Mouse (Mus musculus) heart, embryonic 11.5 days (tissue): ENCODE results near the gene BC037034. TPM values are rescaled to one million over a fixed set of nuclear protein-coding genes. Genes with fewer than 3 reads are reported as not detected.

ENCODE experiments used
- ATAC-seq: fragments of 200-750 bp; cut with Nextera tagmentation; replicated peaks from 2 replicates; pipeline ENCODE4 v1.8.0; 2017; ENCODE audit warnings: moderate library complexity; ENCODE audit not compliant: insufficient number of reproducible peaks, low FRiP score, low TSS enrichment
- H3K27ac ChIP-seq: fragments of 300-500 bp; sonication (generic); 2 replicates; pipeline ENCODE4 v1.5.1; 2014; ENCODE audit warnings: mild to moderate bottlenecking, low read depth, low read length
- H3K27me3 ChIP-seq: fragments of 300-500 bp; sonication (generic); 2 replicates; pipeline ENCODE4 v1.6.1; 2014; ENCODE audit warnings: mild to moderate bottlenecking, low read length, mixed read lengths; ENCODE audit not compliant: control insufficient read depth, insufficient read depth
- H3K36me3 ChIP-seq: fragments of 300-500 bp; sonication (generic); 2 replicates; pipeline ENCODE4 v1.6.1; 2014; ENCODE audit warnings: mild to moderate bottlenecking, low read length, moderate library complexity, mixed read lengths; ENCODE audit not compliant: control insufficient read depth, insufficient read depth
- H3K4me1 ChIP-seq: fragments of 300-500 bp; sonication (generic); 2 replicates; pipeline ENCODE4 v1.6.1; 2014; ENCODE audit warnings: low read length; ENCODE audit not compliant: control insufficient read depth, insufficient read depth
- H3K4me2 ChIP-seq: fragments of 300-500 bp; sonication (generic); 2 replicates; pipeline ENCODE4 v1.6.1; 2014; ENCODE audit warnings: mild to moderate bottlenecking, moderate library complexity
- H3K4me3 ChIP-seq: fragments of 300-500 bp; sonication (generic); 2 replicates; pipeline ENCODE4 v1.5.1; 2014; ENCODE audit warnings: low read depth, low read length
- H3K9ac ChIP-seq: fragments of 300-500 bp; sonication (generic); 2 replicates; pipeline ENCODE4 v1.6.1; 2014; ENCODE audit warnings: mild to moderate bottlenecking, low read depth, low read length, moderate library complexity
- H3K9me3 ChIP-seq: fragments of 300-500 bp; sonication (generic); replicated peaks from 2 replicates; pipeline ENCODE4 v1.6.1; 2016; ENCODE audit warnings: low read length; ENCODE audit not compliant: control insufficient read depth
- WGBS: fragments of 180-500 bp; shearing (Covaris S2); extraction: QIAGEN DNeasy Blood & Tissue Kit; methylation state at CpG from one replicate; pipeline ENCODE4 v1.1.7; 2014; ENCODE audit not compliant: insufficient replicate concordance; 5-methylcytosine and 5-hydroxymethylcytosine counted together
- polyA plus RNA-seq: library from polyadenylated mRNA; unstranded; fragments of >200 nt; fragmentation: Nextera tagmentation; extraction: Ambion mirVana; gene quantifications from 2 replicates; pipeline ENCODE4 v1.2.1, GENCODE M21; 2014

The BC037034 gene
- polyA plus RNA-seq, 1 experiment from 2014 or later: 4.0 TPM

DNA sequence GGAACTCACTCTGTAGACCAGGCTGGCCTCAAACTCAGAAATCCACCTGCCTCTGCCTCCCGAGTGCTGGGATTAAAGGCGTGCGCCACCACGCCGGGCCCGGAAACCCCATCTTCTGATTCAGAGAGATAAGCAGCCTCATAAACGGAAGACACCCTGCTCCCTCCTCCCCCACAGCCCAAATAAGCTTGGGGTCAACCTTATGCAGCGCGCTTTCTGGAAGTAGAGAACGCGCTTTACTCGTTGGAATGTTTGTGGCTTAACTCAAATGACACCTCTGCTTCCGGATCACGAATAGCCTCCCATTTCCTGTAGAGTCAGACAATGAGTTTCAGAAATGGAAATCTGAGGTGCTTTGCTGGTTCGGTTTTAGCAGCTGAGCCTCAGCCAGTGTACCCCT lies 17.0 kb upstream of the BC037034 start:
- H3K9ac ChIP-seq: no peak overlapping the region
- H3K36me3 ChIP-seq: 0 out of 2 replicates have a peak, but pooled peaks cover 3% of the 10 kb centered on the region
- no peak for ATAC-seq
- H3K27ac ChIP-seq: no peak overlapping the region
- H3K4me3 ChIP-seq: no peak overlapping the region
- H3K4me2 ChIP-seq: no peak overlapping the region
- WGBS: 86% methylated on average over 15 of the region's 15 CpGs
- H3K4me1 ChIP-seq: peaks cover 3% of the 10 kb centered on the region; the same call in 1 of the 2 replicates
- no peaks in the 10 kb centered on the region; the same call in 1 of the 2 replicates for H3K9me3 ChIP-seq
- H3K27me3 ChIP-seq: no peaks in the 10 kb centered on the region

DNA sequence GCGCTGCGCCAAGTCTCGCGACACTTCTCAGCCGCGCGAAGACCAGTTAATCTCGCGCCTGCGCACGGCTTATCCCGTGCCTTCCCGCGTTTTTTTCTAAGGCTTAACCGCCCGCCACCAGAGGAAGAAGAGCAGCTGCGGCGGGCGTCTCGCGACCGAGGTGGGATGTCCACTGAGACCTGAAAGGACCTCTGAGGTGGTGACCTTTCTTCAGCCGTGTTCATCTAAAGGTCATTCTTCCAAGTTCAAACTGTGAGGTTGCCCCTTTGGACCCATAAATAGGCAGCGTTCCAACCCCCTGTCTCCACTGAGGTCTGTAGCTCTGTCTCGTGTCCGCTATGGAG lies 16.6 kb upstream of the BC037034 start:
- H3K4me3 ChIP-seq: peak overlapping the region; percentile 65
- H3K36me3 ChIP-seq: 0 out of 2 replicates have a peak, but pooled peaks cover 3% of the 10 kb centered on the region
- H3K9me3 ChIP-seq: no peaks in the 10 kb centered on the region; the same call in 1 of the 2 replicates
- no peak overlapping the region for H3K27ac ChIP-seq
- 0 out of 2 replicates have a peak overlapping the region, but pooled peaks have one; percentile 16 for H3K9ac ChIP-seq
- 20% methylated on average over 26 of the region's 26 CpGs for WGBS
- H3K27me3 ChIP-seq: no peaks in the 10 kb centered on the region
- H3K4me1 ChIP-seq: peaks cover 3% of the 10 kb centered on the region; the same call in 1 of the 2 replicates
- H3K4me2 ChIP-seq: peak overlapping the region; percentile 80
- ATAC-seq: no peak

DNA sequence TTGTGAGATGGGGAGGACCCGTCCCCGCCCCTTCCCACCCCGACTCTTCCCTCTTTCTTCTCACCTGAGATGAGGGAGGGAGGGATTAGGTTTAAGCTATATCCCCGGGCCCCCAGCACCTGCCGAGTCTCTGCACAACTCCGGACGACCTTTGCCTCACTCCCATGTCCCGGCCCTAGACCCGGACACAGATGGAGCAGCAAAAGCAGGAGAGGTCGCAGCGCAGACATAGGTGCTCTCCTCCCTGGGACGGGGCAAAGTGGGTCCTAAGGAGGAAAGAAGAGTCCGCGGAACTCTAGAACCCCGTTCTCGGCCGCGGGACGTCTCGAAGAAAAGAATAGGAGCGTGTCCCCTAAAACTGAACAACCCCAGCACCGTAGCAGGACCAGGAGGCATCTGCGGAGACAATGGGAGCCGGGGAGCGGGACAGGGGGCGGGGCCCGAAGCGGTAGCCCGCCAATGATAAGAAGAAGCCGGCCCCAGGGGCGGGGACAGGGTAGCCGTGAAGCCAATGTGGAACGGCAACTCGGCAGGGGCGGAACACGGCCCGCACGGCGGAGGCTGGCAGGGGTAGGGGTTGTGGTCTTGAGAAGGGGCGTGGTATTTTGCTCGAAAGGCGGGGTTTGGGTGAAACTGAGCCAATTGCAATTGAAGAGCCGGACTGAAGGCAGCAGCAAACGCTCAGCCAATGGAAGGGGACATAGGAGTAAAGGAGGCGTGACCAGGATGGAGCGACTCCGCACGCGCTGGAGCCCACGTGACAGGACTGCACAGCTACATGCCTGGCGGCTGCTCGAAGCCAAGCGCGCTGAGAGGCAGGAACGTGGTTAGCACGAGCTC lies 16.0 kb upstream of the BC037034 start, which contains the start of the genes Gm43720, Gpc2 and Stag3:
Gm43720 (minus strand) TSS at position 374 of the 840 bp plus-strand sequence.
Gpc2 (minus strand) TSS at position 421 of the 840 bp plus-strand sequence.
Stag3 (plus strand) TSS at position 656 of the 840 bp plus-strand sequence.
- Histone ChIP-seq H3K4me3 (peak within 1 kb of the TSS; percentile 65), H3K4me1 (peaks cover 6% of the 10 kb centered on the region; the same call in 1 of the 2 replicates), H3K27me3 (no peaks in the 10 kb centered on the region), H3K9me3 (no peaks in the 10 kb centered on the region; the same call in 1 of the 2 replicates), H3K27ac (no peak within 1 kb of the TSS), H3K9ac (peak within 1 kb of the TSS; percentile 75), H3K36me3 (0 out of 2 replicates have a peak, but pooled peaks cover 3% of the 10 kb centered on the region), H3K4me2 (peak within 1 kb of the TSS; percentile 80)
- WGBS: 1% methylated on average over 56 of the region's 56 CpGs
- peak; percentile 97 for ATAC-seq

GRCm38 (mm10) chr5:138277994-138278393 lies 14.2 kb upstream of the BC037034 start:
- Histone ChIP-seq H3K4me1 (peaks cover 6% of the 10 kb centered on the region; the same call in 1 of the 2 replicates), H3K4me2 (no peak overlapping the region), H3K4me3 (no peak overlapping the region), H3K27me3 (peaks cover 3% of the 10 kb centered on the region; the same call in 1 of the 2 replicates), H3K9me3 (no peaks in the 10 kb centered on the region; the same call in 1 of the 2 replicates), H3K9ac (no peak overlapping the region), H3K27ac (no peak overlapping the region), H3K36me3 (peaks cover 3% of the 10 kb centered on the region; the same call in 1 of the 2 replicates)
- ATAC-seq: no peak
- WGBS: 83% methylated on average over 7 of the region's 7 CpGs

DNA sequence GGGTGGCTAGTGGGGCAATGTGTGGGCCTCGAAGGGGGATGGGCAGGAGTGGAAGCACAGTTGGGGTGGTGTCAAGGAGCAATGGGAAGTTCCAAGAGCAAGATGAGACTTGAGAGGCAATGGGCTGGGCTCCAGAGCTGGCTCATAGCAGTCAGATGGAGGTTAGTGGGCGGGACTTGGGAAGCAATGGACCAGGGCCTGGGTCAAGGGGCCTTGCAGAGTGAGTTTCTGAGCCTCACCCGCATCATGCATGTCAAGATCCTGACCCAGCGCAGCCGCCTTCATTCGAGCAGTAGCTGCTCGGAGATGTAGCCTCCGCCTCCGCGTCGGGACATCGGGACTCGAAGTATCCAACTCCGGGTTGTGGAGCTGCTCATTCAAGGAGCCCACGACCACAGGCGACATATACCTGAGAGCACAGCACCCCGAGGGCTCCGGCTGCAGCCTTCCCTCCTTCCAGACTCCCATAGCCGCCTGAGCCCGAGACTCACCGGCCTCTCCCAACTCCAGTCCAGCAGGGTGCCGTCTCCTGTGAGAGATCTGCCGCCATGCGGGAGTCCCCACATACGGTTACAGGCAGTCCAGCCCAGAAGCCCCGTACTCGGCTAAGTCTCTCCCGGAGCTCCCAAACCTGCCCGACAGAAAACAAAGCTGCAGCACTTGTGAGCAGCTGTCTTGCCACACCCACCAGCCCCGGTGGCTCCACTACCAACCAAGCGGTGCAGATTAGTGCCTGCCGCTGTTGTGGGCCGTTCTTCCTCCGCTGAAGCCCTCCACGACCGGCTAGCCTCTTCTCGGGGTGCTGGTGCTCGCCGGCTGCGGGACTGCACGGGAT lies 11.6 kb upstream of the BC037034 start:
- Histone ChIP-seq H3K36me3 (peaks cover 3% of the 10 kb centered on the region; the same call in 1 of the 2 replicates), H3K27ac (no peak overlapping the region), H3K9ac (peak overlapping the region; percentile 53; the same call in 1 of the 2 replicates), H3K4me1 (peaks cover 5% of the 10 kb centered on the region; the same call in 1 of the 2 replicates), H3K4me2 (peak overlapping the region; percentile 61), H3K9me3 (no peaks in the 10 kb centered on the region), H3K4me3 (peak overlapping the region; percentile 18; the same call in 1 of the 2 replicates), H3K27me3 (peaks cover 9% of the 10 kb centered on the region)
- WGBS: 28% methylated on average over 41 of the region's 41 CpGs
- ATAC-seq: no peak

GRCm38 (mm10) chr5:138274186-138274585 lies 10.4 kb upstream of the BC037034 start:
- peaks cover 9% of the 10 kb centered on the region for H3K27me3 ChIP-seq
- H3K4me3 ChIP-seq: no peak overlapping the region
- 76% methylated on average over 8 of the region's 8 CpGs for WGBS
- peaks cover 3% of the 10 kb centered on the region; the same call in 1 of the 2 replicates for H3K4me1 ChIP-seq
- H3K9me3 ChIP-seq: no peaks in the 10 kb centered on the region
- no peak overlapping the region for H3K27ac ChIP-seq
- ATAC-seq: no peak
- H3K4me2 ChIP-seq: no peak overlapping the region
- no peak overlapping the region for H3K9ac ChIP-seq
- peaks cover 3% of the 10 kb centered on the region; the same call in 1 of the 2 replicates for H3K36me3 ChIP-seq

DNA sequence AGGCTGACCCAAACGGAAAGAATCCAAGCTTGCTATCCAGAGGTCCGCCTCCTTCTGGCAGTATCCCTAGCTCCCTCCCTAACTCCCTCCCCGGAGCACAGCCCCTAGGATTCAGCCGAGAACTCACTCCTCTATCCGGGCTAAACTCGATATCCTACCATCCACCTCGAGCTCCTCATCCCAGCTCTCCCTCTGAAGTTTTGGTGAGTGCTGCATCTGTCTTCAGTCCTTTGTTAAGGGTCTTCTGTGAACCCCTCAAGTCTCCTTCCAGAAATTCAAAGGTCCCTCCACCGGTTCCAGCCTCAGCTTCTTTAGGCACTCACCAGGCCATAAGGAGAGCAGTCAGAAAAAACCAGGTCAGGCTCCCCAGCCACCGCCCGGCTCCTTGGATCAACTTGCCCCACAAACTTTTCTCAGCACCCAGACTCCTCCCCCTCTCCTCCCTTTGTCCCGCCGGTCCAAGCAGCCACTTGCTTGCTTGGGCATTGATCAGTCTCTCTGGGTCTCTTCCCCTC lies 8.6 kb upstream of the BC037034 start, which contains the start of gene Gal3st4:
Gal3st4 (minus strand) TSS at position 432 of the 515 bp plus-strand sequence.
- Histone ChIP-seq H3K4me2 (peak within 1 kb of the TSS; percentile 55), H3K9ac (peak within 1 kb of the TSS; percentile 58; the same call in 1 of the 2 replicates), H3K27me3 (peaks cover 9% of the 10 kb centered on the region), H3K4me1 (peaks cover 3% of the 10 kb centered on the region; the same call in 1 of the 2 replicates), H3K27ac (no peak within 1 kb of the TSS), H3K36me3 (peaks cover 3% of the 10 kb centered on the region; the same call in 1 of the 2 replicates), H3K4me3 (peak within 1 kb of the TSS; percentile 6; the same call in 1 of the 2 replicates), H3K9me3 (no peaks in the 10 kb centered on the region)
- WGBS: 1% methylated on average over 12 of the region's 12 CpGs
- ATAC-seq: no peak
